Mouse (Mus musculus) cerebellum, adult 8-10 months (tissue): ENCODE measurements at regions not wholly inside any gene's neighbourhood (a gene's known extent, or its start where the extent isn't known, plus 50 kb on each side); places are given as distances from the start of the nearest gene placed in this dataset.
"Not testable (repeated sequence)": the region's sequence is repeated elsewhere in the genome, so short reads cannot be mapped to it uniquely, and the experiment has no call there.

Experiments used
- DNase-seq: peaks from one replicate; pipeline ENCODE4 v3.0.0; 2022

- no peak for DNase-seq
Measured at GRCm38 (mm10) chr5:45382804-45383203, 67.2 kb downstream of the Qdpr start.

GRCm38 (mm10) chr5:45378486-45378885 lies 71.5 kb downstream of the Qdpr start:
- DNase-seq, result no peak

- no peak for DNase-seq
Measured at GRCm38 (mm10) chr5:45373069-45373468, 77.0 kb downstream of the Qdpr start.

- DNase-seq, result no peak
Measured at GRCm38 (mm10) chr5:45368451-45368850, 81.6 kb downstream of the Qdpr start.

- no peak for DNase-seq
Measured at GRCm38 (mm10) chr5:45360189-45360588, 89.8 kb downstream of the Qdpr start.

- no peak for DNase-seq
Measured at GRCm38 (mm10) chr5:45340411-45340810, 109.6 kb downstream of the Qdpr start.

GRCm38 (mm10) chr5:45336801-45337200 lies 113.2 kb downstream of the Qdpr start:
- no peak for DNase-seq

GRCm38 (mm10) chr5:45324468-45324867 lies 125.6 kb downstream of the Qdpr start:
- DNase-seq, result not testable (repeated sequence)

GRCm38 (mm10) chr5:45323500-45323899 lies 126.5 kb downstream of the Qdpr start:
- no peak for DNase-seq

GRCm38 (mm10) chr5:45318026-45318425 lies 132.0 kb downstream of the Qdpr start:
- no peak for DNase-seq

- DNase-seq, result no peak
Measured at GRCm38 (mm10) chr5:45301120-45301519, 148.9 kb downstream of the Qdpr start.

- DNase-seq, result no peak
Measured at GRCm38 (mm10) chr5:45298872-45299271, 151.2 kb downstream of the Qdpr start.

GRCm38 (mm10) chr5:45295134-45295533 lies 154.9 kb downstream of the Qdpr start:
- DNase-seq, result no peak

- no peak for DNase-seq
Measured at GRCm38 (mm10) chr5:45292833-45293546, 157.0 kb downstream of the Qdpr start.

- no peak for DNase-seq
Measured at GRCm38 (mm10) chr5:45292383-45292782, 157.7 kb downstream of the Qdpr start.

- DNase-seq, result no peak
Measured at GRCm38 (mm10) chr5:45291752-45292151, 158.3 kb downstream of the Qdpr start.

- DNase-seq, result no peak
Measured at GRCm38 (mm10) chr5:45291276-45291675, 158.8 kb downstream of the Qdpr start.

- DNase-seq, result no peak
Measured at GRCm38 (mm10) chr5:45286454-45286853, 163.6 kb downstream of the Qdpr start.

- no peak for DNase-seq
Measured at GRCm38 (mm10) chr5:45284680-45285079, 165.4 kb downstream of the Qdpr start.

GRCm38 (mm10) chr5:45283908-45284415 lies 166.1 kb downstream of the Qdpr start:
- no peak for DNase-seq

- no peak for DNase-seq
Measured at GRCm38 (mm10) chr5:45282207-45282930, 167.7 kb downstream of the Qdpr start.

GRCm38 (mm10) chr5:45278571-45278970 lies 171.5 kb downstream of the Qdpr start:
- peak; percentile 28 for DNase-seq

GRCm38 (mm10) chr5:45278005-45278432 lies 172.0 kb downstream of the Qdpr start:
- DNase-seq, result no peak

- DNase-seq, result no peak
Measured at GRCm38 (mm10) chr5:45270679-45271078, 179.4 kb downstream of the Qdpr start.
